Mouse (Mus musculus) limb, embryonic 10.5 days (tissue): ENCODE data around the gene Tmem222. TPM values are rescaled to one million over a fixed set of nuclear protein-coding genes. Genes with fewer than 3 reads are reported as not detected.
A peak's percentile ranks its signal among the peaks of the same experiment; 100 is the strongest.

Experiments used
- DNase-seq: peaks from one replicate; pipeline ENCODE4 v3.0.0-alpha.2; 2017; ENCODE audit warnings: low spot score
- H3K27ac ChIP-seq: fragments of 300-500 bp; sonication (generic); 2 replicates; pipeline ENCODE4 v1.5.1; 2016; ENCODE audit warnings: mild to moderate bottlenecking
- H3K27me3 ChIP-seq: fragments of 300-500 bp; sonication (generic); 2 replicates; pipeline ENCODE4 v1.6.1; 2016; ENCODE audit warnings: low read depth, mild to moderate bottlenecking; ENCODE audit not compliant: poor library complexity, severe bottlenecking
- H3K36me3 ChIP-seq: fragments of 300-500 bp; sonication (generic); 2 replicates; pipeline ENCODE4 v1.6.1; 2016; ENCODE audit warnings: mild to moderate bottlenecking, moderate library complexity
- H3K4me1 ChIP-seq: fragments of 300-500 bp; sonication (generic); 2 replicates; pipeline ENCODE4 v1.6.1; 2016
- H3K4me3 ChIP-seq: fragments of 300-500 bp; sonication (generic); 2 replicates; pipeline ENCODE4 v1.5.1; 2016; ENCODE audit warnings: mild to moderate bottlenecking, moderate library complexity
- H3K9me3 ChIP-seq: fragments of 300-500 bp; sonication (generic); replicated peaks from 2 replicates; pipeline ENCODE4 v1.6.1; 2016; ENCODE audit warnings: mild to moderate bottlenecking
- whole genome bisulfite sequencing: fragments of 180-500 bp; shearing (Covaris S2); methylation state at CpG from one replicate; pipeline ENCODE4 v1.1.7; 2016; 5-methylcytosine and 5-hydroxymethylcytosine counted together
- polyA plus RNA-seq: library from polyadenylated mRNA; unstranded; fragments of >200 nt; fragmentation: Nextera tagmentation; extraction: Ambion mirVana; gene quantifications from 2 replicates; pipeline ENCODE4 v1.2.1, GENCODE M21; 2016

Tmem222 gene
- polyA plus RNA-seq, 1 experiment from 2014 or later: 98.5 TPM

GRCm38 (mm10) chr4:133242710-133243109, 34.9 kb downstream of the Tmem222 start:
- Histone ChIP-seq H3K9me3 (no peaks in the 10 kb centered on the region), H3K4me3 (no peak overlapping the region), H3K36me3 (no peaks in the 10 kb centered on the region), H3K4me1 (peaks cover 45% of the 10 kb centered on the region), H3K27ac (no peak overlapping the region), H3K27me3 (peaks cover 83% of the 10 kb centered on the region)
- WGBS: 63% methylated on average over 9 of the region's 9 CpGs
- DNase-seq: no peak

GRCm38 (mm10) chr4:133241910-133242309, 35.7 kb downstream of the Tmem222 start:
- Histone ChIP-seq H3K36me3 (no peaks in the 10 kb centered on the region), H3K9me3 (no peaks in the 10 kb centered on the region), H3K27ac (0 out of 2 replicates have a peak overlapping the region, but pooled peaks have one; percentile 87), H3K4me1 (peaks cover 39% of the 10 kb centered on the region), H3K4me3 (peak overlapping the region; percentile 76), H3K27me3 (peaks cover 75% of the 10 kb centered on the region)
- no peak for DNase-seq
- WGBS: 37% methylated on average over 11 of the region's 11 CpGs

GRCm38 (mm10) chr4:133240934-133241908, 36.4 kb downstream of the Tmem222 start:
- DNase-seq: peak; percentile 95
- Histone ChIP-seq H3K9me3 (no peaks in the 10 kb centered on the region), H3K36me3 (no peaks in the 10 kb centered on the region), H3K27me3 (peaks cover 68% of the 10 kb centered on the region), H3K4me1 (peaks cover 35% of the 10 kb centered on the region), H3K4me3 (peak overlapping the region; percentile 76), H3K27ac (peak overlapping the region; percentile 87)
- under 1% methylated on average over 78 of the region's 78 CpGs for WGBS

GRCm38 (mm10) chr4:133240490-133240921, 37.1 kb downstream of the Tmem222 start, which contains the start of gene Map3k6:
TSS of gene Map3k6 (plus strand) at chr4:133240818.
- peaks cover 35% of the 10 kb centered on the region for H3K4me1 ChIP-seq
- H3K27ac ChIP-seq: peak within 1 kb of the TSS; percentile 87
- H3K27me3 ChIP-seq: peaks cover 66% of the 10 kb centered on the region
- peak; percentile 60 for DNase-seq
- no peaks in the 10 kb centered on the region for H3K9me3 ChIP-seq
- WGBS: 6% methylated on average over 16 of the region's 16 CpGs
- H3K4me3 ChIP-seq: peak within 1 kb of the TSS; percentile 76
- H3K36me3 ChIP-seq: no peaks in the 10 kb centered on the region

- no peaks in the 10 kb centered on the region for H3K36me3 ChIP-seq
- no peak for DNase-seq
- H3K4me1 ChIP-seq: peaks cover 25% of the 10 kb centered on the region
- WGBS: 77% methylated on average over 4 of the region's 4 CpGs
- peaks cover 48% of the 10 kb centered on the region for H3K27me3 ChIP-seq
- no peak overlapping the region for H3K4me3 ChIP-seq
- H3K9me3 ChIP-seq: no peaks in the 10 kb centered on the region
- no peak overlapping the region for H3K27ac ChIP-seq
These were observed 39.7 kb downstream of the Tmem222 start for GRCm38 (mm10) chr4:133237911-133238310.

GRCm38 (mm10) chr4:133235415-133235814, 42.2 kb downstream of the Tmem222 start:
- no peak overlapping the region for H3K4me3 ChIP-seq
- 77% methylated on average over 5 of the region's 5 CpGs for WGBS

GRCm38 (mm10) chr4:133234771-133235170, 42.8 kb downstream of the Tmem222 start:
- WGBS: 61% methylated on average over 5 of the region's 5 CpGs
- H3K4me1 ChIP-seq: peaks cover 4% of the 10 kb centered on the region
- no peak overlapping the region for H3K27ac ChIP-seq
- peaks cover 25% of the 10 kb centered on the region for H3K27me3 ChIP-seq
- H3K4me3 ChIP-seq: no peak overlapping the region
- no peaks in the 10 kb centered on the region for H3K9me3 ChIP-seq
- no peaks in the 10 kb centered on the region for H3K36me3 ChIP-seq
- DNase-seq: no peak

More at GRCm38 (mm10) chr4:133235415-133235814, 42.2 kb downstream of the Tmem222 start:
- no peak for DNase-seq
- no peak overlapping the region for H3K27ac ChIP-seq
- peaks cover 5% of the 10 kb centered on the region for H3K4me1 ChIP-seq
- H3K9me3 ChIP-seq: no peaks in the 10 kb centered on the region
- peaks cover 31% of the 10 kb centered on the region for H3K27me3 ChIP-seq
- H3K36me3 ChIP-seq: no peaks in the 10 kb centered on the region

GRCm38 (mm10) chr4:133233285-133233976, 44.2 kb downstream of the Tmem222 start:
- Histone ChIP-seq H3K27me3 (peaks cover 12% of the 10 kb centered on the region; the same call in 1 of the 2 replicates), H3K36me3 (no peaks in the 10 kb centered on the region), H3K4me3 (no peak overlapping the region), H3K27ac (no peak overlapping the region), H3K4me1 (peaks cover 12% of the 10 kb centered on the region), H3K9me3 (no peaks in the 10 kb centered on the region)
- WGBS: 45% methylated on average over 10 of the region's 10 CpGs
- no peak for DNase-seq

GRCm38 (mm10) chr4:133229582-133229981, 48.0 kb downstream of the Tmem222 start:
- H3K27ac ChIP-seq: peak overlapping the region; percentile 42; the same call in 1 of the 2 replicates
- no peaks in the 10 kb centered on the region for H3K9me3 ChIP-seq
- H3K4me3 ChIP-seq: no peak overlapping the region
- WGBS: 69% methylated on average over 8 of the region's 8 CpGs
- peaks cover 5% of the 10 kb centered on the region; the same call in 1 of the 2 replicates for H3K27me3 ChIP-seq
- peaks cover 16% of the 10 kb centered on the region for H3K4me1 ChIP-seq
- DNase-seq: no peak
- no peaks in the 10 kb centered on the region for H3K36me3 ChIP-seq

- WGBS: 73% methylated on average over 8 of the region's 8 CpGs
- no peak for DNase-seq
- H3K4me3 ChIP-seq: no peak overlapping the region
- H3K27me3 ChIP-seq: peaks cover 13% of the 10 kb centered on the region
- no peak overlapping the region for H3K27ac ChIP-seq
- no peaks in the 10 kb centered on the region for H3K9me3 ChIP-seq
- H3K36me3 ChIP-seq: no peaks in the 10 kb centered on the region
- peaks cover 32% of the 10 kb centered on the region for H3K4me1 ChIP-seq
These were observed 50.0 kb downstream of the Tmem222 start for GRCm38 (mm10) chr4:133227636-133228035.

- DNase-seq: no peak
- Histone ChIP-seq H3K4me1 (peaks cover 40% of the 10 kb centered on the region), H3K27me3 (peaks cover 29% of the 10 kb centered on the region), H3K9me3 (no peaks in the 10 kb centered on the region), H3K36me3 (no peaks in the 10 kb centered on the region), H3K27ac (no peak overlapping the region), H3K4me3 (no peak overlapping the region)
- WGBS: 77% methylated on average over 10 of the region's 10 CpGs
These were observed 51.5 kb downstream of the Tmem222 start for GRCm38 (mm10) chr4:133226073-133226472.

GRCm38 (mm10) chr4:133223875-133224274, 53.7 kb downstream of the Tmem222 start:
- H3K27ac ChIP-seq: peak overlapping the region; percentile 64
- H3K4me3 ChIP-seq: no peak overlapping the region
- no peaks in the 10 kb centered on the region for H3K36me3 ChIP-seq
- WGBS: 57% methylated on average over 5 of the region's 5 CpGs
- H3K27me3 ChIP-seq: peaks cover 51% of the 10 kb centered on the region
- no peaks in the 10 kb centered on the region for H3K9me3 ChIP-seq
- DNase-seq: no peak
- peaks cover 35% of the 10 kb centered on the region for H3K4me1 ChIP-seq
